Mouse (Mus musculus): ENCODE data around the gene Olfr485. TPM values are rescaled to one million over a fixed set of nuclear protein-coding genes. Genes with fewer than 3 reads are reported as not detected.
"Not testable (repeated sequence)": the region's sequence is repeated elsewhere in the genome, so short reads cannot be mapped to it uniquely, and the experiment has no call there.

The Olfr485 gene
- total RNA-seq (2014; fragmentation: Nextera tagmentation), result not detected in 2 replicates
- total RNA-seq (2017), result not detected in 2 replicates

DNA sequence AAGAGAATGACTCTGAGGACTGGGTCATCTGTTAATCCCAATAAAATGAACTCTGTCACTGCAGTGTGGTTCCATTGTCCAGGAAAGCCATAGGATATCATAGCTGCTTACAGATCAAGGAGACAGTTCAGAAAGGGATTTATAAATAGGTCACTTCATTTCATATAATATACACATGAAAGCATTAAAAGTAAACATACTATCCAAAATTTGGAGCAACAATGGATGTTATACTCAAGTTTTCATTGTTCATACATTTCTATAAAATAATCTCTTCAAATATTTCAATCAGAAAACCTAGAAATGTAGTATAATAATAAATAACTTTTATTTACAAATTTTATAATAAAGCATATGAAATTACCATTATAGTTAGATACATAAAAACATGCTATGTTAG lies at the start of gene Olfr485:
TSS of gene Olfr485 (minus strand) at position 101 of the 400 bp plus-strand sequence.
- no peak for ATAC-seq (replicated peaks; ENCODE audit: low FRiP score, low TSS enrichment, poor library complexity, severe bottlenecking)

DNA sequence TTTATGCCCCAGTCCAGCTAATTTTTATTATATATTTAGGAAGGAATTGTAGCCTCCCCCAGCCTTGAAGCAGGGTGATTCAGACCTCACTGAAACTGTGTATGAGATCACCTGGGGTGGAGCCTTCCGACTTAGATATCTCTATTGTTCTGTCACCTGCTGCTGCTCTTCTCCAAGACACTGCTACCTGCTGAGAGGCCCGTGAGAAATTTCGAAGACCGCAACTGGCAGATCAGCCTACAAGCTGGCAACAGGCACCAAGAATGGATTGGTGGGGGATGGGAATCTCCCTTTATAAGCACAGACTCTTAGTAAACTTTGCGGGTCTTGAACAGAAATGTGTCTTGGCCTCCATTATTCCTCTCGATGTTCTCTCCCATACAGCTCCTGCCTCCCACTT lies 37.3 kb upstream of the Olfr485 start:
- no peak for ATAC-seq (replicated peaks; ENCODE audit: low FRiP score, low TSS enrichment, poor library complexity, severe bottlenecking)

DNA sequence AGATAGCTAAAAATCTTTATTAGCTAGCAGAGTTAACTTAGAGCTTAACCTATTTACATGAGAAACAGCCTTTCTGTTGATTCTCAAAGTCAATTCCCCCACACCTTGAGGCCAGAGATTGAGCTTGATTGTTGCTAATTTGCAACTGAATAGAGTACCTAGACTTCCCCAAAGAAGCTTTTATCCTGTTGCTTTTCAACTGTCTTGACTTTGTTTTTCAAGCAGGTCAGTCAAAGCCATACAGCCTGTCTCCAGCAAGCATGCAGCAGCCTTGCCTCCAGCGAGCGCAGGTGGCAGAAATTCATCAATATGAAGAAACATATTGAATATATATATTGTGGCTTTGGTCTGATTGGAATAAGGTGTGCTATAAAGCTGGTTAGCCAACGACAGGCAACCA lies 36.7 kb upstream of the Olfr485 start:
- ATAC-seq (replicated peaks; ENCODE audit: low FRiP score, low TSS enrichment, poor library complexity, severe bottlenecking), result not testable (repeated sequence)

DNA sequence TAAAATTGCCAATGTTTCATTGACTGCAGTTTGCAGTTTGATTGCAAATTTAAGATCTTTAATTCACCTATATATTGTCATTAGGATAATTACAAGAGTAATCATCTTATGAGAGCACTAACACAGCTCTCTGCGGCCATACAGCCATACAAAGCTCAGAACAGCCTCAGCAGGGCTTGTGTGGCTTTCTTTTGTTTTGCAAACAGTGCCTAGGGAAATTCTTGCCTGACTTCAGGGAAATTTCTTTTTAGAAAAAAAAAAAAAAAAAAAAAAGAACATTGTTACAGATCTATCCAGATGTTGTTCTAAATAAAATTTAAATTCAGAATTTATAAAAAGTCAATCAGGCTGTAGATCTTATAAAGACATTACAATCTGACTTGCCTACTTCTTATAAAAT lies 33.0 kb upstream of the Olfr485 start:
- ATAC-seq (replicated peaks; ENCODE audit: low FRiP score, low TSS enrichment, poor library complexity, severe bottlenecking), result not testable (repeated sequence)

DNA sequence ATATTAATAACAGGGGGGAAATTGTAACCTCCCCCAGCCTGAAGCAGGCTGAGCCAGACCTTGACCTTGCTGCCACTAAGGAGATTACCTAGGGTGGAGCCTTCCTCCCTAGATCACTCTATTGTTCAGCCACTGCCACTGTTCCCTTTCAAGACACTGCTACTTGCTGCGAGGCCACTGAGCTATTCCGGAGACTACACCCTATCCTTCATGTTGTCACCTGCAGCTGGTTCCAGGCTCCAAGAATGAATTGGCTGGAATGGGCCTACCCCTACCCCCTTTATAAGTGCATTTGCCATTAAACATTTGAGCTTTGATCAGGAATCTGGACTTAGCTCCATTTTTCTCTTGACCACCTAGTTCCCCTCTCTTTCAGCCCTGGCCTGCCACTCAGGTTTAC lies 31.5 kb upstream of the Olfr485 start:
- ATAC-seq (replicated peaks; ENCODE audit: low FRiP score, low TSS enrichment, poor library complexity, severe bottlenecking), result not testable (repeated sequence)

DNA sequence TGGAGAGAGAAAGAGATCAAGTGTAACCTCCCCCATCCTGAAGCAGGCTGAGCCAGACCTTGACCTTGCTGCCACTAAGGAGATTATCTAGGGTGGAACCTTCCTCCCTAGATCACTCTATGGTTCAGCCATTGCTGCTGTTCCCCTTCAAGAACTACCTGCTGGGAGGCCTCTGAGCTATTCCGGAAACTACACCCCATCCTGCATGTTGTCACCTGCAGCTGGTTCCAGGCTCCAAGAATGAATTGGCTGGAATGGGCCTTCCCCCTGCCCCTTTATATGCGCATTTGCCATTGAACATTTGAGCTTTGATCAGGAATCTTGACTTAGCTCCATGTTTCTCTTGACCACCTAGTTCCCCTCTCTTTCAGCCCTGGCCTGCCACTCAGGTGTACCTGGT lies 25.6 kb upstream of the Olfr485 start:
- ATAC-seq (replicated peaks; ENCODE audit: low FRiP score, low TSS enrichment, poor library complexity, severe bottlenecking), result not testable (repeated sequence)

DNA sequence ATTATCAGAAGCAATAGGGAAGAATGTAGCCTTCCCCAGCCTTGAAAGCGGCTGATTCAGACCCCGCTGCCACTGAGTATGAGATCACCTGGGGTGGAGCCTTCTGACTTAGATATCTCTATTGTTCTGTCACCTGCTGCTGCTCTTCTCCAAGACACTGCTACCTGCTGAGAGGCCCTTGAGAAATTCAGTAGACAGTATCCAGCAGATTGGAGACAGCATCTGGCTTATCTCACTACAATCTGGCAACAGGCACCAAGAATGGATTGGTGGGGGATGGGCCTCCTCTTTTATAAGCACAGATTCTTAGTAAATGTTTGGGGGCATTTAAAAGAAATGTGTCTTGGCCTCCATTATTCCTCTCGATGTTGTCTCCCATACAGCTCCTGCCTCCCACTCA lies 24.7 kb upstream of the Olfr485 start:
- not testable (repeated sequence) for ATAC-seq (replicated peaks; ENCODE audit: low FRiP score, low TSS enrichment, poor library complexity, severe bottlenecking)

DNA sequence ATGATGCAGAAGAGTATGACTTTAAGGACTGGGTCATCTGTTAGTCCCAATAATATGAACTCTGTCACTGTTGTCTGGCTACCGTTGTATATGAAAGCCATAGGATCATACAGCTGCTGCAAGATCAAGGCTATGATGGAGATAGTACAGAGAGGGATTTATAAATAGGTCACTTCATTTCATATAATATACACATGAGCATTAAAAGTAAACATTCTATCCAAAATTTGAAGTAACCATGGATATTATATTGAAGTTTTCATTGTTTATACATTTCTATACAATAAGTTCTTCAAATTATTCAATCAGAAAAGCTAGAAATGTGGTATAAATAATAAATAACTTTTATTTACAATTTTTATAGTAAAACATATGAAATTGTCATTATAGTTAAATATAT lies 13.0 kb upstream of the Olfr485 start, which contains the start of gene Olfr486:
TSS of gene Olfr486 (minus strand) at position 101 of the 400 bp plus-strand sequence.
- ATAC-seq (replicated peaks; ENCODE audit: low FRiP score, low TSS enrichment, poor library complexity, severe bottlenecking), result not testable (repeated sequence)

DNA sequence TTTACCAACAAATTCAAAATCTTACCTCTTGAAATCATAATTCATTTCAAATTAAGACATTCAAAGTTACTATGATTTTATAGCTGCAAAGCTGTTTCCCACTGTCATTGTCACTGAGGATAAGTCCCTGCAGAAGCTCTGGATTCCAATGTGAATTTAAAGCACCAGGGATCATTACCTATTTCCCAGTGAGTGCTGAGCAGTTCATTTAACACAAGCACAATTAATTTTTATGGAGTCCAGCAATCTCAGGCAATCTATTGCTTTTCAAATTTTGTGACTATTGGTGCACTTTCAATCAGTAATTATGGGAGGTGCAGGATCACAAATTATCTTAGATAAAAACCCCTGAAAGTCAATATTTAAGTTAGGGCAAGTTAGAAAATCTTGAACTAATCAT lies 32.3 kb downstream of the Olfr485 start, which contains the start of gene Olfr484:
TSS of gene Olfr484 (minus strand) at position 101 of the 400 bp plus-strand sequence.
- no peak for ATAC-seq (replicated peaks; ENCODE audit: low FRiP score, low TSS enrichment, poor library complexity, severe bottlenecking)

DNA sequence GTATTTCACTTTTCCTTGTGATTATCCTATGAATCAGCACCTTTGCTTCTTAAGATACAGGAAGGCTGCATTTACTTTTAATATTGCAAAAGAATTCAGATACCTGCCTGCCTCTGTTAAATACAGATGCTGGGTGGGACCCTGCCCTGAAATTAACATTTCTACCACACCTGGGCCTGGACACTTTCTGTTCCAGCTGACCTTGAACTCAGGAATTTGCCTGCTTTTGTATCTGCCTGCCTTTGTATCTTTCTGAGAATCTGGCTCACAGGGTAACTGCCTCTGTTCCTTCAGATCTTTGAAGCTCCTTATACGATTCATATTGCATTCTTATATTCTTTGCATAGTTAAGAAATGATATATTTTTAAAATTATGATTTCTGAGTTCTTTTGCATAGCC lies 38.3 kb downstream of the Olfr485 start:
- no peak for ATAC-seq (replicated peaks; ENCODE audit: low FRiP score, low TSS enrichment, poor library complexity, severe bottlenecking)

DNA sequence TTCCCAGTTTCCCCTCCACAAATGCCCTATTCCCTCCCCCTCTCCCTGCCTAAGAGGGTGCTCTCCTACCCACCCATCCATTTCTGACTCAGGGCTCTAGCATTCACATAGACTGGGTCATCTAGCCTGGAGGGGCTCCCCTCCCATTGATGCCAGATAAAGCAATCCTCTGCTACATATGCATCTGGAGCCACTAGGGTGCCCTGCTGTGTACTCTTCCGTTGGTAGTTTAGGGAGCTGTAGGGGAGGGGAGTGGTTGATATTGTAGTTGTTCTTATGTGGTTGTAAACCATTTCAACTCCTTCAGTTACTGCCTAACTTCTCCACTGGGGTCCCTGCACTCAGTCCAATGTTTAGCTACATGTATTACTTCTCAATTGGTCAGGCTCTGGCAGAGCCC lies 39.0 kb downstream of the Olfr485 start:
- ATAC-seq (replicated peaks; ENCODE audit: low FRiP score, low TSS enrichment, poor library complexity, severe bottlenecking), result no peak

Other genes starting within 250 kb of the Olfr485 start
- gene Olfr473, start 229.4 kb downstream of the Olfr485 start, total RNA-seq (2014; fragmentation: Nextera tagmentation), result not detected in 2 replicates
- not detected in 2 replicates for gene Olfr473, start 229.4 kb downstream of the Olfr485 start, total RNA-seq (2017)
- gene Olfr474, start 205.2 kb downstream of the Olfr485 start, total RNA-seq (2014; fragmentation: Nextera tagmentation), result not detected in 2 replicates
- gene Olfr474, start 205.2 kb downstream of the Olfr485 start, total RNA-seq (2017), result not detected in 2 replicates
- not detected in 2 replicates for gene Olfr476, start 195.1 kb downstream of the Olfr485 start, total RNA-seq (2014; fragmentation: Nextera tagmentation)
- gene Olfr476, start 195.1 kb downstream of the Olfr485 start, total RNA-seq (2017), result not detected in 2 replicates
- gene Olfr477, start 173.2 kb downstream of the Olfr485 start, total RNA-seq (2014; fragmentation: Nextera tagmentation), result not detected in 2 replicates
- gene Olfr477, start 173.2 kb downstream of the Olfr485 start, total RNA-seq (2017), result not detected in 2 replicates
- gene Olfr478, start 125.9 kb downstream of the Olfr485 start, total RNA-seq (2014; fragmentation: Nextera tagmentation), result not detected in 2 replicates
- gene Olfr478, start 125.9 kb downstream of the Olfr485 start, total RNA-seq (2017), result not detected in 2 replicates
- not detected in 2 replicates for gene Olfr479, start 109.2 kb downstream of the Olfr485 start, total RNA-seq (2014; fragmentation: Nextera tagmentation)
- not detected in 2 replicates for gene Olfr479, start 109.2 kb downstream of the Olfr485 start, total RNA-seq (2017)
- not detected in 2 replicates for gene Olfr480, start 92.5 kb downstream of the Olfr485 start, total RNA-seq (2014; fragmentation: Nextera tagmentation)
- not detected in 2 replicates for gene Olfr480, start 92.5 kb downstream of the Olfr485 start, total RNA-seq (2017)
- not detected in 2 replicates for gene Olfr481, start 80.0 kb downstream of the Olfr485 start, total RNA-seq (2014; fragmentation: Nextera tagmentation)
- not detected in 2 replicates for gene Olfr481, start 80.0 kb downstream of the Olfr485 start, total RNA-seq (2017)
- gene Olfr482, start 62.3 kb downstream of the Olfr485 start, total RNA-seq (2014; fragmentation: Nextera tagmentation), result not detected in 2 replicates
- gene Olfr482, start 62.3 kb downstream of the Olfr485 start, total RNA-seq (2017), result not detected in 2 replicates
- gene Olfr483, start 59.0 kb downstream of the Olfr485 start, total RNA-seq (2014; fragmentation: Nextera tagmentation), result not detected in 2 replicates
- gene Olfr483, start 59.0 kb downstream of the Olfr485 start, total RNA-seq (2017), result not detected in 2 replicates
- not detected in 2 replicates for gene Olfr484, start 32.4 kb downstream of the Olfr485 start, total RNA-seq (2014; fragmentation: Nextera tagmentation)
- not detected in 2 replicates for gene Olfr484, start 32.4 kb downstream of the Olfr485 start, total RNA-seq (2017)
- not detected in 2 replicates for gene Olfr486, start 12.9 kb upstream of the Olfr485 start, total RNA-seq (2014; fragmentation: Nextera tagmentation)
- gene Olfr486, start 12.9 kb upstream of the Olfr485 start, total RNA-seq (2017), result not detected in 2 replicates
- not detected in 2 replicates for gene Olfr487, start 54.8 kb upstream of the Olfr485 start, total RNA-seq (2014; fragmentation: Nextera tagmentation)
- gene Olfr487, start 54.8 kb upstream of the Olfr485 start, total RNA-seq (2017), result not detected in 2 replicates
- not detected in 2 replicates for gene Olfr488, start 98.5 kb upstream of the Olfr485 start, total RNA-seq (2014; fragmentation: Nextera tagmentation)
- not detected in 2 replicates for gene Olfr488, start 98.5 kb upstream of the Olfr485 start, total RNA-seq (2017)
- not detected in 2 replicates for gene Olfr490, start 129.1 kb upstream of the Olfr485 start, total RNA-seq (2014; fragmentation: Nextera tagmentation)
- not detected in 2 replicates for gene Olfr490, start 129.1 kb upstream of the Olfr485 start, total RNA-seq (2017)
- not detected in 2 replicates for gene Olfr491, start 153.6 kb upstream of the Olfr485 start, total RNA-seq (2014; fragmentation: Nextera tagmentation)
- gene Olfr491, start 153.6 kb upstream of the Olfr485 start, total RNA-seq (2017), result not detected in 2 replicates
- gene Olfr492, start 163.8 kb upstream of the Olfr485 start, total RNA-seq (2014; fragmentation: Nextera tagmentation), result not detected in 2 replicates
- not detected in 2 replicates for gene Olfr492, start 163.8 kb upstream of the Olfr485 start, total RNA-seq (2017)
- gene Olfr493, start 187.1 kb upstream of the Olfr485 start, total RNA-seq (2014; fragmentation: Nextera tagmentation), result not detected in 2 replicates
- gene Olfr493, start 187.1 kb upstream of the Olfr485 start, total RNA-seq (2017), result not detected in 2 replicates
- gene Olfr494, start 205.5 kb upstream of the Olfr485 start, total RNA-seq (2014; fragmentation: Nextera tagmentation), result not detected in 2 replicates
- not detected in 2 replicates for gene Olfr494, start 205.5 kb upstream of the Olfr485 start, total RNA-seq (2017)
- not detected in 2 replicates for gene Olfr495, start 233.3 kb upstream of the Olfr485 start, total RNA-seq (2014; fragmentation: Nextera tagmentation)
- not detected in 2 replicates for gene Olfr495, start 233.3 kb upstream of the Olfr485 start, total RNA-seq (2017)

All from megakaryocyte-erythroid progenitor cell, adult 5-6 weeks (primary cell).